Mouse (Mus musculus): ENCODE measurements around the gene Meis3. TPM values are rescaled to one million over a fixed set of nuclear protein-coding genes. Genes with fewer than 3 reads are reported as not detected.
A peak's percentile ranks its signal among the peaks of the same experiment; 100 is the strongest.

The Meis3 gene
- 10 to 100 TPM; 37.3 to 40.9 TPM for total RNA-seq (2021)

DNA sequence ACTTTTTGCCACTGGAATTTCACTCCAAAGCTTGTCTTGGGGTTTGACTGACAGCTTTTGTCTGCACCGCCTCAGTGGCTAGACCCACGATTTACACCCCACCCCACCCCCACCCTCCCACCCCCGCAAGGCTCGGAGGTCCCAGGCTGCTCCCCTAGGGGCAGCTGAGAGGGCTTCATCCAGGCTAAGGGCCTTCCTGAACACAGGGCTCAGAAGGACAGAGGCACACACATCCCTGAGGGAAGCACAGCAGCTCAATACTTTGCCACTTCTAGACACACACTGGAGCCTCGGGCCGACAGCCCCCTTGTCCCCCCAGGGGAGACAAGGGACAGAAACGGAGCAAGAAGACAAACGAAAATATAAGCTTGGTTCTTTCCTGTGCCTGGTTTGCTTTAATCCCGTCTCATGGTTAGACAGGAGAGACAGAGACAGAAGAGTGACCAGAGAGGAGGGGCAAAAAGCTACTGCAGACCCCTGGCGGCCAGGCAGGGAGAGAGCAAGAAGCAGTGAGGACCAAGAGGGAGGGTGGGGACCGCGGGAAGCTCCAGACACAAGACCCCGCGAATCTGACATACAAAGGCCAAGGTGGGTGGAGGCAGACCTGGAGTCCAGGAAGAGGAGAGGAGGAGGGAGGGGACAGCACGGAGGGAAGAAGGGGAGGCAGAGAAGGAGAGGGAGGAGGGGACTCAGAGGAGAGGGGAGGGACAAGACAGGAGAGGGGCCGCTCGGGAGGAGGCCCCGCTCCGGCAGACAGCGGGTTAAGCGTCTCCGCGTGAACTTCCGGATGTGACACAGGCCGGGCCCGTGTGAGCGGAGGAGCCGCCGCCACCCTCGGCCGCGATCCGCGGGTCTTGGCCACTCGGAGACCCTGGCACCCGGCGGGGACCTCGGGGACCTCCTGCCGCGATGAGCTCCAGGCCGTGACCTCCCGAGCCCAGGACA lies at the start of gene Meis3:
Gene Meis3 (plus strand): TSS at position 494 of the 945 bp plus-strand sequence.
- peak in 1 of 2 experiments; percentile 75 for DNase-seq (ENCODE audit: low spot score in 2 of 2)
- intact Hi-C loops (cut with DNase I): no loop called here

DNA sequence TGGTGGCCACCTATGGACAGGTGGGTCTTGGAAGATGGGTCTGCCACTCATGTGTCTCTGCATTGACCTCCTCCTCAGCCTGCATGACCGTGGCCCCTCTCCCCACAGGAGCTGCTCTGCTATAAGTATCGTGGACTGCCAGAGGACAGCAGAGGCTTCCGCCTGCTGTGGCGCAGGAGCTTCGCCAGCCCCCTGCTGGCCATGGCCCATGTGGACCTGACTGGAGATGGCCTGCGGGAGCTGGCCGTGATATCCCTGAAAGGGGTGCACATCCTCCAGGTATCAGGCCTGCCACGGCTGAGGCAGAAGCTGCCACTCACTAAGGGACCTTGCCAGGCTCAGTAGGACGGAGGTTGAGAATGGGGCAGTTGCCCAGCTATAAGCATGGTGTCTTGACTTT lies 49.1 kb upstream of the Meis3 start:
- no peak for DNase-seq (ENCODE audit: low spot score in 2 of 2)

DNA sequence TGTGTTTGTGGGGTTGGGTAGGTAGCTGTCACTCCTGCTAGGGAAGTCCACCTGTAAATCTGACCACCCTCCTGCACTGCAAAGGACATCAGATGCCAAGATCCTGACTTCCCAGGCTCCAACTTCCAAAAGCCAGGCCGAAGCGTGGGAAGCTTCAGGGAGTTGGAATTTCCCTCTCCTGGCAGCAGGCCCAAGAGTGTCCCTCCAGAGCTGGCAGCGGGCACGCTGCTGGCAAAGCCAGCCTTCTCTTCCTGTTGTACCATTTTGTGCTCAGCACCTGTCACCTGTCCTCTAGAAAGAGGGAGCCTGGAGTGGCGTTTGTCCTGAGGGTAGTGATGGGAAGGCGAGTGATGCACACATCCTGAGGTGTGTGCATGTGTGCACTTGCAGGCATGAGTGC lies 46.5 kb upstream of the Meis3 start:
- no peak for DNase-seq (ENCODE audit: low spot score in 2 of 2)
- intact Hi-C loops (cut with DNase I): no loop called here

More for the DNA sequence above, 49.1 kb upstream of the Meis3 start:
- intact Hi-C loops (cut with DNase I): no loop called here

DNA sequence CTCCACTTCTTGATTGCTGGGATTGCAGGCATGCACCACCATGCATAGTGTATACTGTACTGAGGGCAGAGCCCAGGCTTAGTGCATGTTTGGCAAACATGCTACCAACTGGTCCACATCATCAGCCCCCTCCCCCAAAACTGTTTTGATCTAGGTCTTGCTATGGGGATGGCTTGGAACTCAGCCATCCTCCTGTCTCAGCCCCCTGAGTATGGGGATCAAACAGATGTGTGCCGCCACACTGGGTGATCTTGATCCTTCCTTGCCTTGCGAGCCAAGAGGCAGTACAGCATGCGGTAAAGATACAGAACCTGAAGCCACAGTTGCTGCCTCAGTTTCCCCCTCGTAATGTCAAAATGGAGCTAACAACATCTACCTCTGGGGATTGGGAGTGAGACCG lies 46.0 kb upstream of the Meis3 start:
- DNase-seq (ENCODE audit: low spot score in 2 of 2): no peak
- intact Hi-C loops (cut with DNase I): no loop called here

DNA sequence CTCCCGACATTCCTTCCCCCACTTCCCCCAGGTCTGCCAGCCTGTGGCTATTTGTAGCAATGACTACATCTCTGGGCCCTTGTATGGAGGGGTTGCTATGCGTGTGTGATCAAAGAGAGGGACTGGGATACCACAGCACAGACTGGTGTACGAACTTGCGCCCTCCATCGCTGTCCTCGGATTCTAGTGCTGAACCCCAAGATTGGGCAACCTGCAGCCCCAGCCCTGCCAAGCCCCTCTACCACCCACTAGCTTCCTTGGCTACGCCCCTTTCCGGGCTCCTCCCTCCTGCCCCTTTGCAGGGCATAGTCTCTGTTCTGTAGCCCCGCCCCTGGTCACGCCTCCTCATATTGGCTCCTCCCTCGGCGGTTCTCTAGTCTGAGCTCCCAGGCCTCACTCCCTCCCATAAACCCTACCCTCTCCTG lies 45.5 kb upstream of the Meis3 start, which contains the start of gene Slc8a2:
Gene Slc8a2 (plus strand): TSS at position 406 of the 425 bp plus-strand sequence.
- peak; percentile 84 to 90 for DNase-seq (ENCODE audit: low spot score in 2 of 2)

DNA sequence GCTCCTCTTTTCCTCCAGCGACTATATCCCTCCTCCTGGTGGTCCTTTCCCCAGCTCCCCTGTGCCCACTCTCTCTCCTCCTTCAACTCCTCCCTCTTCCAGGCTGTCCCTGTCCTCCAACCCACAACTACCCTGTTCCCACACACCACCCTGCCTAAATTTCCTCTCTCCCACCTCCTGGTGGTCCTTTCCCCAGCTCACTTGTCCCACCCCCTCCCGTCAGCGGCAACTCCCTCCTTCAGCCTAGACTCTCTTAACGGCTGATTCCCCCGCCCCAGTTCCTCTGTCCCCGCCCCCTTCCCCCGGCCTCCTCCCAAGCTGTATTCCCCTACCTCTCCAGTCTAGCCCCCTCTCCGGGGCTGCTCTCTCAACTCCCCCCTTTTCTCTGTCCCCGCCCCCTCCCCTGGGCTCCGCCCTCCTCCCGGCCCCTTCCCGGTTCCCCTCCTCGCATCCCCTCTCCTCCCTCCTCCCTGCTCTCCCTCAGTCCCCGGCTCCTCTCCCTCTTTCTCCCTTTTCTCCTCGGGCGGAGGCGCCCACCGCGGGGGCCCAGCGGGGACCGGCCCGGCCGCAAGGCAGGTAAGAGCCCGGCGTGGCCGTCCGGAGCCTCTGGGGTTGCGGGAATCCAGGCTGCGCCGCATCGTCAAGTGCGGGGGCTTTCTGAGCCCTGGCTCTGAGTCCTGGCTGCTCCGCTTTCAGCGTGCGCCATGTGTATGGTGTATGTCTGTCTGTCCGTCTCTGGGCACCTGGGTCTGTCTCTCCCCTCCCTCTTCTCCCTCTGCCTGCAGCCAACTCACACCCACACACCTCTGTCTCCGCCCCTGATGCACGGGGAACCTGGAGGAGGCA lies 44.8 kb upstream of the Meis3 start:
- peak; percentile 64 to 71 for DNase-seq (ENCODE audit: low spot score in 2 of 2)
- intact Hi-C loops (cut with DNase I): loop anchor here (2.0 kb wide), 2 partner anchors 17 to 31 kb away; partner anchors contain the start of gene Napa

More for the DNA sequence above, 45.5 kb upstream of the Meis3 start, which contains the start of gene Slc8a2:
- intact Hi-C loops (cut with DNase I): no loop called here

DNA sequence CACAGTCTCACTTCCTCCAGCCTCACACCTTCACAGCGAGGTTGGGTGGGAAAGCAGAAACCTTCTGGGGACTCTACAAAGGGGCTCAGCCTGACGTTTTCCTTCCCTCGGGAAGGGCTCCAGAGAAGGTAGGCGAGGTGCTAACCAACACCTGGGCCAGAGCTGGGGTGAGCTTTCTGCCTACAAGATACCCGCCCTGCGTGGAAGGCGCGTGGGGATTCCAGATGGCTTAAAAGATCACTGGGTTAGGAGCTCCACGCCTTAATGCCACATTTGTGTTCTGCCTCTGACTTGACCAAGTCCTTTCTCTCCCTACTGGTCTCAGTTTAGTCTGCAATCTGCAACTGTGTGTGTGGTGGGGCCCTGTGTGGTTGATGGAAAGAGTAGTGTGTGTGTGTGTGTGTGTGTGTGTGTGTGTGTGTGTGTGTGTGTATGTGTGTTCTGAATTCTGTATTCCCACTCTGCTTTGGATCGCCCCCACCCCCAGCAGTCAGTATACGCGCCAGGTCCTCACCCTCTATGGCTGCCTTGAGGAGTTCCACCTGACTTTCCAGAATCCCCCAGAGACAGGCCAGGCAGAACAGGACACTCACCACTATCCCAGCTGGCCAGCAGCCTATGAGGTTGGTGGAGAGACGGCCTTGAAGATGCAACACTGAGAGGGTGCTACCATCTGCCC lies 43.8 kb upstream of the Meis3 start:
- intact Hi-C loops (cut with DNase I): loop anchor here (2.0 kb wide), 2 partner anchors 16 to 32 kb away; partner anchors contain the start of gene Napa
- DNase-seq (ENCODE audit: low spot score in 2 of 2): peak in 1 of 2 experiments; percentile 71

DNA sequence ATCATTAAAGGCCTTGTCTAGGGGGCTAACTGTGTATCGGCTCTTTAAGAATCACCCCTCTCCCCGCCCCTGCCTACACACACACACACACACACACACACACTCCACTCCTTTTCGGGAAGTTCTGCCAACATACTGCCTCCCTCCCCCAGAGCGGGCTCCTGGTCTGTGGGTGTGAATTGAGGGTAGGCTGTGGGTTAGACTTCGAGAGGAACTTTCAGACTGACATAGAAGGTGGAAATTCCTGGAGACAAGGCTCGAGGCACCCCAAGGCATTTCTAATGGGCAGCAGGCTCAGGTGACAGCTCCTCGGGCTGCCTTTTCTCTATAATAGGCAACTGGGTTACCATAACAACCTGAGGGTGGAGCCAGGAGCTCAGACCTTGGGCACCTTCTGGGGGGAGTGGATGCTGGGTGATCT lies 42.7 kb upstream of the Meis3 start:
- intact Hi-C loops (cut with DNase I): no loop called here
- DNase-seq (ENCODE audit: low spot score in 2 of 2): no peak

DNA sequence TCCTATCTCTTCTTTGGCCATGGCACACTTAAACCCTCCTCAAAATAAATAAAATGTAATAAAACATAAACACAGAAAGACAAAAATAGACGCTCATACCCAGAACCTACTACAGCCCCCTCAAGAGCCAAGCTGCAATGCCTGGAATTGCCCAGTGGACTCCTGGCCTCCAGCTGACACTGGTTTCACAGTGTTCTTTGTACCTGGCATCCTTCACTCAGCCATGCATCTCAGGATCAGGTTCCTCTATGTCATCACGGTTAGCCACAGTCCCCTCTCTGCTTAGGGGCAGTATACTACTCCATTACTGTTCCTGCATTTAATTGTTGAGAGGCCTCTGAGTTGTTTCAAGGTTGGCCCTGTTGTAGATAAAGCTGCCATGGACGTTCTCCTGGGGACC lies 42.0 kb upstream of the Meis3 start:
- no peak for DNase-seq (ENCODE audit: low spot score in 2 of 2)
- intact Hi-C loops (cut with DNase I): no loop called here

DNA sequence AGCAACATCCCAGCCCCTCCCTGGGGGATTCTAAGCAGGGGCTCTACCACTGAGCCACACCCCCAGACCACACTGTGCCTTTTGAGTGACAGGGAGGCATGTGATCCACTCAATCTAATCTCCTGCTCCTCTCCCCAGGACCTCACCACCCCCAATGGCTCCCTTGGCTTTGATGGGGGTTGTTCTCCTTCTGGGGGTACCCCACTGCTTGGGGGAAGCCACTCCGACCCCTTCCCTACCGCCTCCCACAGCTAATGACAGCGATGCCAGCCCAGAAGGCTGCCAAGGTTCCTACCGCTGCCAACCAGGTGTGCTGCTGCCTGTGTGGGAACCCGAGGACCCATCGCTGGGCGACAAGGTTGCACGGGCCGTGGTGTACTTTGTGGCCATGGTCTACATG lies 41.2 kb upstream of the Meis3 start:
- no peak for DNase-seq (ENCODE audit: low spot score in 2 of 2)
- intact Hi-C loops (cut with DNase I): no loop called here

DNA sequence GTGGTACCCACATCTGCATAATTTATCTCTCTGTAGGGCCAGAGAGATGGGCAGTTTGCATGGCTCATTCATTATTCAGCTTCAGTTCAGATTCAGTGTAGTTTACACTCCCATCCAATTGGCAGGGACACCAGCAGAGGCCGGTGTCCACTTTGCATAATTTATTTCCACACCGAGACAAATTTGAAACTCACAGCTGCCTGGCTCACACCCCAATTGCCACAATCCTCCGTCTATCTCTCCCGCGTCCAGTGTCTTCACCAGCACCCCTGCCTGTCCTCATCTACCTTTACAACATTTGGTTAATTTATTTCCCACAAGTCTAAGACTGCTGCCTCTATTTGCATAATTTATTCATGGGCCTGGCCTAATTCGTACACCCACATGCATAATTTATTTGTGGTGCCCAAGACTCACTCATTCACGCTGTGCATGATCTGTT lies 39.9 kb upstream of the Meis3 start:
- no peak for DNase-seq (ENCODE audit: low spot score in 2 of 2)
- intact Hi-C loops (cut with DNase I): no loop called here

DNA sequence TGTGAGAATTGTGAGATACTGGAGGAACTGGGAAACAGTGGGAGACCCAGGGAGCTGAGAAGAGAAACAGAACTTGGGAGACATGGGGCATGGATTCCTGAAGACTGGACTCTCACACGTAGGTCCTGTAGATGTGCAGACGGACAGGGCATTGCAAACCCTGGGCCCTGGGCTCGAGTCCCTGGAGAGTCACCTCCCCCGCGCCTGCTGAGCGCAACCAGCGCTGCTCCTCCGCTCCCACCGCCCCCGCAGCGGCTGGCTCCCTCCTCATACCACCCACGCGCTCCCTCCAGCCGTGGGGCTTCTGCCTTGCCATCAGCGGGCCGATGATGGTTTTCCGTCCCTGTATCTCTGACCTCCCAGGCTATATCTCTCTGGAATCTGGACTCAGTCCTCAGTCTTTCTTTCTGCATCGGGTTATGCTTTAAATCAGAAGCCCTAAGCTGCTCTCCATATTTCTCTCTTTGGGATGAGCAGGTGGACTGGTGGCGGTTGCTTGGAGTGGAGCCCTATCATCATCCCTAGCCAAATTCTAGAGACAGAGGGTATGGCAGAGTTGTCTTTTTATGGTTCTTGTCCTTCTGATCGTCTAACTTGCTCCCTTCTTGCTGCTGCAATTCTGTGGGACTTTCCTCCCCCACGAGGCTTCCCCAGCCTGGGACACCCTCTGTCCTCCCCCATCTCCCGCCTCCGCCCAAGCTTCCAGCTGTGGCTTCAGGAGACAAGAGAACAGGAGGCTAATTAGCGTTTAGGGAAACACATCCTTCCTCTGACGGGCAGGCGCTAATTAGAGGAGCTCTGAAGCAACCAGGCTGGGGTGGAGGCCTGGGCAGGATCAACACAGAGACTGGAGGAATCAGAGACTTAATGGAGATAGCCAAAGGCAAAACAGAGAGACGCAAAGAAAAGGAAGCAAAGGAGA lies 28.1 kb upstream of the Meis3 start:
- intact Hi-C loops (cut with DNase I): loop anchor here (2.0 to 5.0 kb wide), 2 partner anchors 16 to 44 kb away; no protein-coding TSS in a partner anchor
- peak; percentile 76 to 85 for DNase-seq (ENCODE audit: low spot score in 2 of 2)

DNA sequence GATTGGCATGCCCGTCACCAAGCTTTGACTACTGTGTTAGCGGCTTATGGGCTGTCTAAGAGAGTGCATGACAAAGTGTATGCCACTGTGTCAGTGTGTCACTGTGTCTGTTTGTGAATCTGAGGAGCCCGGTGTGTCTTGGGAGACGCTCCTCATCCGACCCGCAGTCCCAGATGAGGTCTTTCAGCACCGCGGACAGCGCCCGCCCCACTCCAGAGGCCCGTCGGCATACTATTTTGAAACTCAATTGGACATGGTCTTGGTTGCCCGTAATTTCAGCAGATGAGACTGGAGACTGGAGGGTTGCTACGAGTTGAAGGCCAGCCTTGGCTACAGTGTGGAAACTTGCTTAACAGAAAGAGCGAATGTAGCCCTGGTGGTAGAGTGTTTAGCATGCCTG lies 27.2 kb upstream of the Meis3 start:
- DNase-seq (ENCODE audit: low spot score in 2 of 2): no peak
- intact Hi-C loops (cut with DNase I): loop anchor here (2.0 to 5.0 kb wide), 2 partner anchors 17 to 45 kb away; no protein-coding TSS in a partner anchor

DNA sequence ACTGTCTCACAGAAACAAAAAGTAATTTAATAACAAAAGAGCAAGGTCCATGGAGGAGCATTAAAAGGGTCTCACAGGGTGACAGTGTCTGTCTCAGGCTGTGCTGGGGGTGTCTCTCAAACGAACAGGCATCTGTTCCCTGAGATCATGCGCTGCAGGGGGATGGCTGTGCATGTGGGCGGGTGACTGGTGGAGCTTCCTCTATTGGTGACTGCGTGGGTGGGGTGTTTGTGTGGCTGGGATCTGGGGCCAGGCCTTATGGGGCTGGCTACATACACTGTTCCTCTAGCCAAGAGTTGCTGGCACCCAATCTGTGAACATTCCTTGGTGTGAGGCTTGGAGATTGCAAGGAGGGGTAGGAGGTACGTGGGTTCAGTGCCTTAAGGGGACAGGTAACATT lies 25.6 kb upstream of the Meis3 start:
- intact Hi-C loops (cut with DNase I): loop anchor here (5.0 kb wide), 1 partner anchor 47 kb away; no protein-coding TSS in a partner anchor
- DNase-seq (ENCODE audit: low spot score in 2 of 2): peak; percentile 85 to 94

DNA sequence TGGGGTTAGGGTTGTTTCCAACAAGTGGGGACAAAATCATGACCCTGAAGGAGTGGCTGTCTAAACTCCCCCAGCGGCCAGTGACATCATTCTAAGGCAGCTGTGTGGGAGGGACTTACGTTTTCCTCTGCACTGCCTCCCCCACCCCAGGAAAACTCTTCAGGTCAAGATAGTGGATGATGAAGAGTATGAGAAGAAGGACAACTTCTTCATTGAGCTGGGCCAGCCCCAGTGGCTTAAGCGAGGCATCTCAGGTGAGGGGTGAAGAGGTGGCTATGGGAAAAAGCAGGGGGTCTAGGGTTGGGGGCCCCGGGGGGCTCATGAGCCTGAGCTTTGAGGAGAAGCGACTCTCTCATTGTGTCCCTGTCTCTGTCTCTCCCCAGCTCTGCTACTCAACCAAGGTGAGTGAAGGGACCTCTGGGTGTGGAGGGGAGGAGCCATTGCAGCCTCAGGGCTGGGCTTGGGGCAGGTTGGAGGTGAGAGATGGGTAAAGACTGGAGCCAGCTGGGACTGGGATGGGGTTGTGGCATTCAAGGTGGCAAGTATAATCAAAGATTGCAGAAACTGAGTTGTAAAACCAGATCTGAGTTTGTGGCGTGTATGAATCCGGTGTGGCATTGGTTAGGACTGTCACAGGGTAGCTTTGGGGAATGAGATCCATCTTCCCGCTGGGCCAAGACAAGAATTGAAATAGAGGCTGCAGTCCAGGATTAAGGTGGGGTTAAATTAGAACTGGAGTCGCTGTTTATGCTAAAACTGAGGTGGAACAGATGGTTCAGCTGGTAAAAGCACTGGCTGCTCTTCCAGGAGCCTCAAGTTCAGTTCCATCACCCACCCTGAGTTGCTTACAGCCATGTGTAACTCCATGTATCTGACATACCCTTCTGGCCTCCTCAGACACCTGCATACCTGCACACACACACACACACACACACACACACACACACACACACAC lies 24.4 kb upstream of the Meis3 start:
- no peak for DNase-seq (ENCODE audit: low spot score in 2 of 2)
- intact Hi-C loops (cut with DNase I): loop anchor here (10.0 kb wide), 1 partner anchor 166 kb away; no protein-coding TSS in a partner anchor

DNA sequence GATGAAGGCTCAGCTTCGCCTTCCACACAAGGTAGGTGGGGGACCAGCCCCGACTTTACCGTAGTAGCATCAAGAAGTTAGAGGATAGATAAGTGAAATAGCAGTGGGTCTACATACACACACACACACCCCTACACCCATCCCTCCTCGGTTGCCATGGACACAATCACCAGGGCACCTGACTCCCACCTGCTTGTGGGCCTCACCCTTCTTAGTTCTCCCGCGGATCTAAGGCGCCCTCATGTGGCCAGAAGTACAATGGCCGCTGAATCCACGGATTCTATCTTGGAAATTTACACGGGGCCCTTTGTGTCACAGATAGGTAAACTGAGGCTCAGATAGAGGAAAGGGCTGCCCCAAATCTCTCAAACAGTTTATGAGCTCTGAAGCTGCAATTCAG lies 21.4 kb upstream of the Meis3 start:
- intact Hi-C loops (cut with DNase I): loop anchor here (10.0 kb wide), 1 partner anchor 169 kb away; no protein-coding TSS in a partner anchor
- peak; percentile 65 to 68 for DNase-seq (ENCODE audit: low spot score in 2 of 2)

All from left cerebral cortex, postnatal 36 days (tissue).